Mouse (Mus musculus) E14TG2a.4 (cell line): ENCODE measurements at regions not wholly inside any gene's neighbourhood (a gene's known extent, or its start where the extent isn't known, plus 50 kb on each side); places are given as distances from the start of the nearest gene placed in this dataset.

Experiments used
- CTCF ChIP-seq: conservative IDR thresholded peaks from 2 replicates; pipeline ENCODE4 v1.5.1; 2014; ENCODE audit warnings: low read length
- NANOG ChIP-seq: IDR thresholded peaks from 2 replicates; pipeline ENCODE4 v1.6.1; 2014; ENCODE audit warnings: borderline replicate concordance, low read length, mixed read lengths

DNA sequence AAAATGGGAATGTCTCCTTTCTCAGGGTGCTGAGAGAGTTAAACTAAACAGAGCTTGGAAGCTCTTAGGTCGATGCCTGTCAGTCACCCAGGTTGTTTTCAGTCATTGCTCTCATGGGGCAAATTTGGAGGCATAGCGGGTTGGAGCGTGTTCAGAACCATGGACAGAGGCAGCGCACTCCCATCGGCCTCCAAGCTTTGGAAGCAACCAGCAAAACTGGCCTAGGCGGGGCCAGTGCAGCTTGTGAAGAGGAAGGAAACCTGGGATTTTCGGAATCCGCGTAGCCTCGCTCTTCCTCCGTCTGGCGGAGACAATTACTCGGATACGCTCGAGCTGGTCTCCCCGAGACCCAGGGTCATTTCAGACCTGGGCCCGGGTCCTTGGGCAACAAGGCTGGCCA, 63.4 kb upstream of the Pax2 start:
- no peak for TF ChIP-seq CTCF
- no peak for TF ChIP-seq NANOG
